Mouse (Mus musculus): Measurements from ENCODE around the gene Rergl.

The Rergl gene

GRCm38 (mm10) chr6:139501876-139502275, at the start of gene Rergl:
Rergl (minus strand) TSS chr6:139501976.
- no peak for DNase-seq (ENCODE audit: low spot score in 2 of 2)

DNA sequence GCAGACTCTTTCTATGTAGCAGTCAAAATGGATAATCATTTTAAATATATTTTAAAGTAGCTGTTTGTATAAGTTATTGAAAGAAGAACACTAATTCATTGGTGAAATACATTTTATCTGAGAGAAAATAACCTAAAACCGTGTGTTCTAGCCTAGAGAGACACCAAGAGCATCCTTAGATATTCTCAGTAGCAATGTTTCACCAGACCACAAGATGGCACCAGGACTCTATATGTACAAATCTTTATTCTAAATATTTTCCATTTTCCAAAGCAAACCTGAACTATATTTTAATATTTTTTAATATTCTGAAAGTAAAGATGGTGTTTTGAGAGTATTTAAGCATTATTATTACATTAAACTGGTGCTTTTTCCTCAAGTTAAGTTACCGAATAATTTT, 36.7 kb upstream of the Rergl start:
- DNase-seq (ENCODE audit: low spot score in 2 of 2): no peak

DNA sequence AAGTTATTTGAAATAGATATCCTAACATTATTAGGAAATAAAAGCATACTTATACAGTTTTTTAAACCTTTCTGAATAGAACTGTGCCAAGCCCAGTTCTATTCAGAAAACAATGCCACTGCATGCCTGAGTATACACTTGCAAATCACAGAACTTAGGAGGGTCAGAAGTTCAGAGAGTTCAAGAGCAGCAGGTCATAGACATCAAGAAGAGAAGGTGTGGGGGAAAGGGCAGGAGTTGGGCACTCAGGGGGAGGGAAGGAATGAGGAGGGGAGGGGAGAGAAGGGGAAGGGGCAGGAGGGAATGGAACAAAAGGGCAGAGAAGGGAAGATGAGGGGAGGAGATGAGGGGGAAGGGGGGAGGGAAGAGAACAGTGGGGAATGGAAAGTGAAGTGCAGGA, 23.6 kb upstream of the Rergl start:
- DNase-seq (ENCODE audit: low spot score in 2 of 2): no peak

- no peak for DNase-seq (ENCODE audit: low spot score in 2 of 2)
Observed at GRCm38 (mm10) chr6:139524288-139524687, 22.5 kb upstream of the Rergl start.

DNA sequence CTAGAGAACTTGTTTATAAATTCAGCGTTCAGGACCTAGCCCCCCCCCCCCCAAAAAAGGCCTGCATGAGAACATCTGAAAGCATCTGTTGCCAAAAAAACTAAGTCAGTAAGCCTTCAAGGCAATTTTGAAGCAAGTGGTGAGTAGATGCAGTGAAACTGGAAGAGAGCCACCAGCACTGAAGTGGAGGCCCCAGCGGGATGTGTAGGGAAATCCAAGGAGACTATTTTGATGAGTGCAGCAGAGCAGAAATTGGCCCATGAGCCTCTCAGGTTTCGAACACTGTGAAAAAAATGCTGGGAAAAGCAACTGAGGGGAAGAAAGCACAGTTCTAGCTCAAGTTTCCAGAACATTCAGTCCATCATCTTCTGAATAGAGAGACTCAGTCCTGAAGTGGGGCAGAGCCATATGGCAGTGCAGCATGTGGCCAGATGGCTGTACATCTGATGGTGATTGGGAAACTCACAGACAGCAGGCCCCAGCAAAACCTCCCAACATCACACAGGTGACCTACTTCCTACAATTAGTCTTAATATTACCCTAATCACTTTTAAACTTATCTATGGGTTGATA, 13.2 kb upstream of the Rergl start:
- no peak for DNase-seq (ENCODE audit: low spot score in 2 of 2)

GRCm38 (mm10) chr6:139479730-139480129, 22.0 kb downstream of the Rergl start:
- no peak for DNase-seq (ENCODE audit: low spot score in 2 of 2)

DNA sequence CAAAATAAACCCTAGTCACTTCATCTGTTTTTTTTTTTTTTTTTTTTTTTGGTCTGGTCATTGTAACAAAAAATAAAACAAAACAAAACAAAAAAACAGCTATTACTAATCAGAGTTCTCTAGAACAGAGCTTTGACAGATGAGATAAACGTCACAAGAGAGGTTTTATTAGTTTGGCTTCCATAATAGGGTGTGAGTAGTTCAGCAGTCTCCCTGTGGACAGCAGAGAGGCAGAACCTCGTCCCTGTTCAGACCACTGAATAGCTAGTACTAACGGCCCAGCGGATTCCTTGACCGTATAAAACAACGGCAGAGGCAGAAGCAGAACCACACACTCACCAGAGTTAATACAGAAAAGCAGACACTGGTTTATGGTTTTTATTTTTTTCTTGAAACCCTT, 36.8 kb downstream of the Rergl start:
- DNase-seq (ENCODE audit: low spot score in 2 of 2): no peak

DNA sequence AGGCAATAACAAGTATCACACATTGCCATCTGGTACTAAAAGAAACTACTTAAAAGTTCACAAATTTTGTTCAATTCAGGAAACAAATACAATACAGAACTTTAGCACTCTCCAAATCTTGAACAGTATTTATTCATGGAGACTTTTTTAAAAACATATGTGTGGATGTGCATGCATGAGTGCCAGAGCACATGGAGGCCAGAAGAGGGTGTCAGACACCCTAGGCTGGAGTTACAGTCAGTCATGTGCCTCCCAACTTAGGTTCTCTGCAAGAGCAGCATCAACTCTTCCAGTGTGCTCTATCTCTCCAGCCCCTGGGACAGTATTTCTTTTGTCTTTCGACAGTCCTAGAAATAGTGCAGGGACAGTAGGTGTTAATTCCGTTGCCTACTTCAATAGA, 37.5 kb downstream of the Rergl start:
- no peak for DNase-seq (ENCODE audit: low spot score in 2 of 2)

DNA sequence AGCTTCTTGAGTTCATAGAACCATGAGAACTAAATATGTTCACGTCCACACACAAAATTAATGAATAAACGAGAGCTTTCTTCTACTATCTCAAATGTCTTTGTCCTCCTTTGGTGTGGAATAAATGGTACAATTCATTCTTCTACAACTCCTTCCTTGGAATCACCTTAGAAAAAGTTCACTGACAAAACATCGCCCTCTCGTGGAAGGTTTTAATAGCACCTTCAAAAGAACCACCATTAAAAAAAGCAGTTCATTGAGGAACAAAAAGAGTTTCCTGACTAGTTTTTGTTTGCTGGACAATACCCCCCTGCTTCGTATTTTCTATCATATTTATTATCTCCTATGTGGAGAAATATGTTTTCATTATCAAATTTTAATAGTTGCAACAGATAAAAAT, 40.7 kb downstream of the Rergl start:
- no peak for DNase-seq (ENCODE audit: low spot score in 2 of 2)

DNA sequence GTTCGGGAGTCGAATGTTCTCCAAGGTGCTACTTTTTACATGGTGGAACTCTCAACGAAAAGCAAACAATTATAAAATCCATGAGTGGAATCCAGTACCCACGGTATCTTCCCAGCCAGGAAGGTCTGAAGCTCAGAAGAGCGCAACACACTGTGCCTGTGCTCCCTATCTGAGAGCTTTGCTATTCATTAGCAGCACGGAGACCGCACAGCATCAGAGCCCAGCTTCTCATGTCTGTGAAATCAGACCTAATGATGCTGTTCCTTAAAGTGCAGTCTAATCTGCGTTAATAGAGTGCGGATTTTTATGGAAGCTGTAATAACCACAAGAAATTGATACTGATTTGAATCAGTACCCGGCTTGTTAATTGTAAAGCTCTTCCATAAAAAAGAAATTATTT, 41.3 kb downstream of the Rergl start:
- no peak for DNase-seq (ENCODE audit: low spot score in 2 of 2)

DNA sequence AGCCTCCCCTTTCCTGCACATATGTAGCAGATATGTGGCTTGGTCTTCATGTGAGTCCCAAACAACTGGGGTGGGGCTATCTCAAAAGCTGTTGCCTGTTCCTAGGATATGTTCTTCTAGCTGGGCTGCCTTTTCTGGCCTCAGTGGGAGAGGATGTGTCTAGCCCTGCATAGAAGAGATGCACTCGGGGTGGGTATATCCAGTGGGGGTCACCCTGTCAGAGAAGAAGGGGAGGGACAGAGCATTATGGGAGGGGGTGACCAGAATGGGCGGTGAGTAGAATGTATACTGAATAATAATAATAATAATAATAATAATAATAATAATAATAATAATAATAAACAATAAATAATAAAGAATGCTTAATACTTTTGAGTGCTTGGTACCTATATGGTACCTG, 57.8 kb downstream of the Rergl start:
- no peak for DNase-seq (ENCODE audit: low spot score in 2 of 2)
